Mouse (Mus musculus) embryo, embryonic 11 days (tissue): ENCODE measurements around the gene Krtap19-5.

Source experiments
- DNase-seq: peaks from one replicate; pipeline ENCODE4 v3.0.0-alpha.2; 2015

Krtap19-5 gene

DNA sequence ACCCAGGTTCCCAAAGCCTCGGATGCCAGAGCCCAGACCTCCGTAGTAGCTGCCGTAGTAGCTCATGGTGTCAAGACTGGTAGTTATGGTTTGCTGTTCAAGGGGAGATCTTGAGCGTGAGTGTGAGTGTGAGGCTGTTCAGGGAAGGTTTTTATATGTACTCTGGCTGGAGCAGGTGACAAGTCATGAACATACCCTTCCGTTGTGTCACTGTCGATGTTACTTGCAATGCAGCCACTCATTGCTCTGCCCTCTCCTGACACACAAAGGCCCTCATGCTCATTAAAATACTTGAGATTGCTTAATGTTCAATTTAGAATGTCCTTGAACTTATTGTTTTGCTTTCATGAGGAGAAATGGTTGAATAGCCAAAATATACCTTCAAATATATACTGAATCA is at the start of gene Krtap19-5:
Krtap19-5 (minus strand) TSS at position 101 of the 400 bp plus-strand sequence.
- no peak for DNase-seq

DNA sequence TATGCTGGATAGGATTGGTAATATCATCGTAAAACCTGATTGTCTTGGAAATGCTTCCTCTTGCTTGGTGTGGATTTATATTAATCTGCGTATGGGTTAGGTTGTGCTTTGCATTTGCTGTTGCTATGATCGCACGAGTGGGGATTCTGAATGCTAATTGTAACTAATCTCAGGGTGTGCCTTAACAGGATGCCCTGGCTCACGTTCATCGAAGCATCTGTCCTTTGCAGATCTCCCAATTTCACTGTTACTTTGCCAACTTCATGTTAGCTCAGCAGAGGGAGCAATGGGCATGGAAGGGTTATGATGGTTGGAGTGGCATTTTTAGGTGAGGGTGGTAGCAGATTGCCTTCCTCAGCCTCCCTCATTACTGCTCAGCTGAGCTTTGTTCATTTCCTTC is 44.8 kb upstream of the Krtap19-5 start:
- DNase-seq: no peak

DNA sequence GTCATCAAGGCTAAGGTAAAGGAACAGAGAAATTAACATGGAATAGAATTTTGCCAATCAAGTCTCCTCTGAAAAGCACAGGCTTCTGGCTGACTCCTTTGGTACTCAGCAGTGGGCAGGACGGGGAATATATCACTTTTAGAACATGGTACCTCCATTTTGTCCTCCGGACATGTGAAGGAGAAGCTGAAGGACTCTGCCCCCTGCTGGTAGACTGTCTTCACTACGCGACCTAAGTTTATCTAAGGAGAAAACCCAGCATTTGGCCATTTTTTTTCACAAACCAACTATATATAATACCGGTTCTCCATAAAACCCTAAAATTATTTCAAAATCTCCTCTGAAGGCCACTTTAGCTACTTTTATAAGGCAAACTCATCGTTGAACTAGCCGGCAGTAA is 42.0 kb upstream of the Krtap19-5 start:
- DNase-seq: peak; percentile 54

DNA sequence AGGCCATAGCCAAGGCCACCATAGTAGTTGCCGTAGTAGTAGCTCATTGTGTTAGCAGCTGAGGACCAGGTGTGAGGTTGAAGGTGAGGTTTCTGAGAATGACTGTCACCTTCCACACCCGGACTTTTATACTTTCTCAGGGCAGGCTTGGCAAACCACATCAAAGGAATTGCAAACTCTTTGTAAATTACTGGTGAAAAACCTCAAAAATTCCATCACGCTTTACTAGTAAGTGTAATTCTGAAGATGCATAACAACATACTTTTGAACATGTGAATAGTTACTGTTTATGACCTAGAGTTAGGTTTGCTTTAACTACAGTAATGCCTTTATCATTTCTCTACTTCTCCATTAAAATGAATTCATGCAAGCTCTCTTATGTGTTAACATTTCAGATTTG is 35.9 kb upstream of the Krtap19-5 start, which contains the start of gene Krtap19-9b:
Krtap19-9b (minus strand) TSS at position 101 of the 400 bp plus-strand sequence.
- DNase-seq: no peak

DNA sequence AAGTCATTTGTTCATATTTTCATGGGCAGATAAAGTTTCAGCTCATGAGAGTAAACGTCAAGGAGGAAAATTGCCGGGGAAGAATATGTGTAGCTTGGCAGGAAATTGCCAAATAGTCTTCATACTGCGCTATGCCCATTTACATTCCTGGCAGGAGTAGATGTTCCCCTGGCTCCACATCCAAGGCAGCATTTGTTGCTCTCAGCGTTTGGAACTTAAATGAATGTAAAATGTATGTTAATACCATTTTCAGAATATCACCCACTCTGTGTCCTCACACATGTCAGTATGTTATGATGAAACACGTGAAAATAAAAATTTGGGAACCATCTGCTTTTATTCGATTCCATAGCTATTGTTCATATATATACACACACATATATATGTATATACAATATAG is 9.4 kb downstream of the Krtap19-5 start:
- no peak for DNase-seq

DNA sequence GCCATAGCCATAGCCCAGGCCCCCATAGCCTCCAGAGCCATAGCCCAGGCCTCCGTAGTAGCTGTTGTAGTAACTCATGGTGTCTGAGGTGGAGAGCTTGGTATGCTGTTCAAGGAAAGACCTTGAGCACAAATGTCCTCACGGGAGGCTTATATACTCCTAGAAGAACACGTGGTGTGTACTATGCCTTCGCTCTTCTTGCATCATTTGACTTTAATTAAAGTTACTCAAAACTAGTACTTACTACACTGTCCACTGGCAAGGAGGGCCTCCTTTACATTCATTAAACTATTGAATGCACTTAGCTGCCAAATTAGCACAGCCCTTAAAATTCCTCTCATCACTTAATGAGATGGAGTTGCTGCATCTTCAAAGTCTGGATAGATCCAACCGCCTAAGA is 11.3 kb downstream of the Krtap19-5 start, which contains the start of gene Krtap19-4:
Krtap19-4 (minus strand) TSS at position 101 of the 400 bp plus-strand sequence.
- DNase-seq: no peak

DNA sequence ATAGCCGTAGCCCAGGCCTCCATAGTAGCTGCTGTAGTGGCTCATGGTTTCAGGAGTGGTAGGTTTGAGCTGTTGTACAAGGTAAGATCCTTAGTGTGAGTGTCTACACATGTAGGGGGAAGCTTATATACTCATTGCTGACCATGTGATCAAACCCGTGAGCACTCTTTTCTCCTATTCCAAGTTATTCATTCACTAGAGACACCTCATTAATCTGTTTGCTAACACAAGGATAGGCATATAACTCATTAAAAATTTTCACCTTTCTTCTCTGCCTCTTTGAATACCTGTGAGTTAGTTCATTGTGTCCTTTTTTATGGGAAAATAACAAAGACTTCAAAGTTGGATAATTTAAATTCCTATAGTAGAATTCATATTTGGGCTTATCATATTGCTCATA is 18.3 kb downstream of the Krtap19-5 start, which contains the start of gene Krtap19-3:
Krtap19-3 (minus strand) TSS at position 101 of the 400 bp plus-strand sequence.
- DNase-seq: no peak

DNA sequence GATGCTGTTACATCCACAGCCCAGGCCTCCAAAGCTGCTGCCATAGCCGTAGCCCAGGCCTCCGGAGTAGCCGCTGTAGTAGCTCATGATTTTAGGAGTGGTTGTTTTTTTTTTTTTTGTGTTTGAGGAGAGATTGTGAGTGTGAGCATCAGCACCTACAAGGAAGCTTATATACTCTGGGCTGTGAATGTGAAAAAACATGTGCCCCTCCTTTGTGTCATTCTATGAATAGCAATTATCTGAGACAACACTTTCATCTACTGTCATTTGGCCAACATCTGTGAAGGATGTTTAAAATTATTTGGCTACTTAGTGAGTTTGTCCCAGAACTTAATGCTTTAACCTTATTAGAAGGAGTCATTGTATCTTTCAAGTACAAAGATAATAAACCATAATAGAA is 22.1 kb downstream of the Krtap19-5 start, which contains the start of gene Krtap19-2:
Krtap19-2 (minus strand) TSS at position 101 of the 400 bp plus-strand sequence.
- DNase-seq: no peak

DNA sequence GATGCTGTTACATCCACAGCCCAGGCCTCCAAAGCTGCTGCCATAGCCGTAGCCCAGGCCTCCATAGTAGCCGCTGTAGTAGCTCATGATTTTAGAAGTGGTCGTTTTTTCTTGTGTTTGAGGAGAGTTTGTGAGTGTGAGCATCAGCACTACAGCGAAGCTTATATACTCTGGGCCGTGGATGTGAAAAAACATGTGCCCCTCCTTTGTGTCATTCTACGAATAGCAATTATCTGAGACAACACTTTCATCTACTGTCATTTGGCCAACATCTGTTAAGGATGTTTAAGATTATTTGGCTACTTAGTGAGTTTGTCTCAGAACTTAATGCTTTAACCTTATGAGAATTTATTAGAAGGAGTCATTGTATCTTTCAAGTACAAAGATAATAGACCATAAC is 26.9 kb downstream of the Krtap19-5 start, which contains the start of gene Krtap19-1:
Krtap19-1 (minus strand) TSS at position 101 of the 400 bp plus-strand sequence.
- DNase-seq: no peak

DNA sequence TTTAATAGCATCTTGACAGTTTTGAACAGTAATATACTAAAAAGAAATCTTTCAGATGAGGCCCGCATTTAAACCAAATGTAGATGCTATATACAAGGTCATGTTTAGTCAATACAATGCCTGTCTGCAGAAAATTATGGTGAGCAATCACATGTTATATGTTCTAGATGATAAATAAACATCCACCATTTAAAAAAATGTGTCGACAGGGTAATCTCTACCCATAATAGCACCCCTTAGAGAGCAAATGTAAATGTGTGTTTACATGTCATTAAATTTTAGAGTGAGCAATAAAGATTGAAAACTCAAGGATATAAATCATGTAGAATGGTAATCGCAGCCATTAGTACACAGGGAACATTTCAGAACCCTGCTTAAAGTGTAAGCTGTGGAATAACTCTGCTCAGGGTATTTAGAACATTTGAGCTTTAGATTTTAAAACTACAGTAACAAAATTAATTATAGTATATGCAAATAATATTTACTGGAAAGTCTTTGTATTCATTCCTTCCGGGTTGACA is 31.3 kb downstream of the Krtap19-5 start:
- DNase-seq: no peak

DNA sequence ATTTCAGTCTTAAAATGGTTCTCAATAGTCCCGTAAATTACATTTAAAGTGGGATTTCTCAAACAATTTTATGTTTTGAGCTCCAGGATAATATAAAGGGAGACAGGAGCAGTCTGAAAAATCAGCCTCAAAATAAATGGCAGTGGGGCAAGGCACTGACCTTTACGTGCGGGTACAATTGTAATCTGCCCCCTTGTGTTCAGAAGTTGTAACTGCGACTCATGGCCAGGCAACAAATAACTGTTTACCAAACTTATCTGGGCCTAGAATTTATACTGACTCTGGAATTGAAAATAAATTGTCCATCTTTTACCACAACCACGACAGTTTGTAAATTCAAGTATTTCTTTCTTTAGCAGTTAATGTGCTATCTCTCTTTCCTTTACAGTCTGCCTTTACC is 44.8 kb downstream of the Krtap19-5 start:
- DNase-seq: peak; percentile 58

DNA sequence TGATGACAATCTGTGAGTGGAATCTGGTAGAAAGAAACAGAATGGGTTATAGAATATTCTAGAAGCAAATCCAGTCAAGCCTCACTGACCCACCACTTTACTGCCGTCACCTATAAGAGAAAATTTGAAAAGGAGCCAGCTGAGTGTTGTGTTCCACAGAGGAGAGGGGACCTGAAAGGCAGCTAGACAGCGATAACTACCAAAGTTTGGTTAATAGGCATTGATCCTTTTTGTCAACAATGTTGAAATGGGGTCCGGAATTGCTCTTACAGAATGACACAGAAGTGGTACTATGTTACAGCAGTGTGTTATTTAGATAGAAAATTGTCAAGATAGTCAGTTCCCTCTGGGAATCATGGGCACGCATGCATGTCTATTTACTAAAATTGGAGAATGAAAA is 47.7 kb downstream of the Krtap19-5 start:
- DNase-seq: no peak

DNA sequence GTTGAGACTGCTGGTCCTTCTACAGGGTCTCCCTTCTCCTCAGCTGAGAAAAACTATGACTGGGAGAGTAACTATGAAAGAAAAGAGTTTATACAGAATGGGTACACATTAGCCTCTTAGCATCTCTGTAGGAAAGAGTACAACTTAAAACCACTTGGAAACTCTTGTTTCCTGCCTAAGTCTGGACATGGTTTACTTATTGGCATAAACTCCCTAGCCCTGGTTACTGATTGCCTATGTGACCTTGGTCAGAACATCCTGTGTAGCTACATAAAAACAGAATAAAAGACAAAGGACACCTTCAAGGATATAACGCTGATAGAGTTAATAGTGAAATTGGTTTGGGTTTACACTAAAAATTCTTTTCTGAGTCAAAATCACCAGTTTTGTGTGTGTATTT is 48.9 kb downstream of the Krtap19-5 start:
- DNase-seq: no peak
